Mouse (Mus musculus): Measurements from ENCODE around the gene Gm826. TPM values are rescaled to one million over a fixed set of nuclear protein-coding genes. Genes with fewer than 3 reads are reported as not detected.

Gene Gm826
- polyA plus RNA-seq, 1 experiment from 2014 or later, result not detected

DNA sequence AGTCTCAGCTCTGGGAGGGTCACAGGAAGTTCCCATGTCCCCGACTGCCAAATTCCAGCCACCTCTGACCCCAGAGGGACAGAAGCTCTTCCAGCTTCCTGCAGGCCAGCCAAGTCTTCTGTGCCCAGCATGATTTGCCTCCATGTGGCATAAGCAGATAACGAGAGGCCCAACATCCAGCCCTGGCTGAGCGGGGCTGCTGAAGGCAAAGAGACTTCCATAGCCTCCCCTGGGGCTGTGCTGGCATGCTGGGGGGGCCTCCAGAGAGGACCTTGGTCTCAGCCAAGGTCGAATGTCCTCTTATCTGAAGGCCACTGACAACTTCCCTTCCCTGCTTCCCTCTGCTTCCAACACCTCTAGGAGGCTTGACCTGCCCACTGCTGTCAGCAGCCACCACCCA lies 6.8 kb downstream of the Gm826 start:
- no peaks in the 10 kb centered on the region for H3K9me3 ChIP-seq
- H3K4me3 ChIP-seq, result no peak overlapping the region
- H3K4me2 ChIP-seq, result no peak overlapping the region
- WGBS, result 35% methylated on average over 4 of the region's 4 CpGs
- H3K4me1 ChIP-seq, result no peaks in the 10 kb centered on the region
- no peaks in the 10 kb centered on the region for H3K27me3 ChIP-seq
- no peak overlapping the region for H3K27ac ChIP-seq
- no peak overlapping the region for H3K9ac ChIP-seq
- H3K36me3 ChIP-seq, result no peaks in the 10 kb centered on the region
- ATAC-seq (ENCODE audit: insufficient number of reproducible peaks, insufficient read depth, low FRiP score, low TSS enrichment, low read depth), result no peak

DNA sequence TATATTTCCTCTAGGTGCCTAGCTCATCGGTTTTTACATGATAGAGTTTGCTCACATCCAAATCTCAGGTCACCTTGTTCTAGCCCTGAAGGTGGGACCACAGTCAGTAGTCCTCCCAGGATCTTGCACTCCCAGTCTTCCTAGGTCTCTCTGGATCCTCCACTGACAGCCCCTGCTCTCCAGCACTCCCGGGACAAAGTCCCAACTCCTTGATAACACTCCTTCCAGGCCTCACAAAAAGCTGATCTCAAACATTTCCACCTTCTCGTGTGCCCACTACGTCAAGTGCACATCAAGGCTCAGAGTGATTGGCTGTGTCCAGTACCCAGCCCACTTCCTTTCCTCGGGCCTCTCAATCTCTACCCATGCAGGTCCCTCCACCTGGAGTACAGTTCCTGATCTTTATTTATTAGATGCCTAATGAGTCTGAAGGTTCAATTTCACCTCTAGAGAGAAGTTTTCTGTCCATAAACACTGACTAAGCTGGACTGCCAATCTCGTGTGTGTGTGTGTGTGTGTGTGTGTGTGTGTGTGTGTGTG lies 8.8 kb downstream of the Gm826 start:
- H3K9me3 ChIP-seq, result no peaks in the 10 kb centered on the region
- H3K36me3 ChIP-seq, result no peaks in the 10 kb centered on the region
- no peak overlapping the region for H3K4me3 ChIP-seq
- 78% methylated on average over 6 of the region's 6 CpGs for WGBS
- no peaks in the 10 kb centered on the region for H3K4me1 ChIP-seq
- no peak for ATAC-seq (ENCODE audit: insufficient number of reproducible peaks, insufficient read depth, low FRiP score, low TSS enrichment, low read depth)
- H3K27ac ChIP-seq, result no peak overlapping the region
- no peak overlapping the region for H3K9ac ChIP-seq
- no peaks in the 10 kb centered on the region for H3K27me3 ChIP-seq
- no peak overlapping the region for H3K4me2 ChIP-seq

DNA sequence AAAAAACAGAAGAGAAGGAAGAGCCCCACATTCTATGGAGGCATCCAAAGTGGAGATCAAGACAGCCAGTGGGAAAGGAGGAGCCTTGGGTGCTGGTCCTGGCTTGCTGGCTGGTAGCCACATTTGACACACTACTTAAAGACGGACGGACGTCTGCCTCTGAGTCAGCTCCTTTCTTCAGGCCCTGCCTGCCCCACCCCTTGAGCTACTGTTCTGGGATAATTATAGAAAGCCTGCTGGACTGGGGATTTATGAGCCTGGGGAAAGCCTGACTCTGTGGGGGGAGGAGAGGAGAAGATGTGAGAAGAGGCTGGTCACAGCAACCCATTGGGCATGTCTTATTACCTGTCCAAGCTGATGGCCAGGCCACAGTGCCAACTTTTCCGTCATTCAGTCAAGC lies 12.1 kb downstream of the Gm826 start:
- 31% methylated on average over 4 of the region's 4 CpGs for WGBS
- H3K4me1 ChIP-seq, result no peaks in the 10 kb centered on the region
- H3K27me3 ChIP-seq, result no peaks in the 10 kb centered on the region
- no peaks in the 10 kb centered on the region for H3K9me3 ChIP-seq
- H3K27ac ChIP-seq, result no peak overlapping the region
- no peak overlapping the region for H3K4me2 ChIP-seq
- H3K9ac ChIP-seq, result no peak overlapping the region
- ATAC-seq (ENCODE audit: insufficient number of reproducible peaks, insufficient read depth, low FRiP score, low TSS enrichment, low read depth), result no peak
- H3K4me3 ChIP-seq, result no peak overlapping the region
- no peaks in the 10 kb centered on the region for H3K36me3 ChIP-seq

GRCm38 (mm10) chr2:160318255-160318654 lies 15.7 kb downstream of the Gm826 start:
- no peak overlapping the region for H3K4me3 ChIP-seq
- no peak overlapping the region for H3K27ac ChIP-seq
- H3K27me3 ChIP-seq, result 0 out of 2 replicates have a peak, but pooled peaks cover 5% of the 10 kb centered on the region
- H3K4me1 ChIP-seq, result peaks cover 3% of the 10 kb centered on the region; the same call in 1 of the 2 replicates
- H3K9ac ChIP-seq, result no peak overlapping the region
- no peak overlapping the region for H3K4me2 ChIP-seq
- H3K9me3 ChIP-seq, result no peaks in the 10 kb centered on the region
- WGBS, result 66% methylated on average over 4 of the region's 4 CpGs
- H3K36me3 ChIP-seq, result no peaks in the 10 kb centered on the region
- no peak for ATAC-seq (ENCODE audit: insufficient number of reproducible peaks, insufficient read depth, low FRiP score, low TSS enrichment, low read depth)

DNA sequence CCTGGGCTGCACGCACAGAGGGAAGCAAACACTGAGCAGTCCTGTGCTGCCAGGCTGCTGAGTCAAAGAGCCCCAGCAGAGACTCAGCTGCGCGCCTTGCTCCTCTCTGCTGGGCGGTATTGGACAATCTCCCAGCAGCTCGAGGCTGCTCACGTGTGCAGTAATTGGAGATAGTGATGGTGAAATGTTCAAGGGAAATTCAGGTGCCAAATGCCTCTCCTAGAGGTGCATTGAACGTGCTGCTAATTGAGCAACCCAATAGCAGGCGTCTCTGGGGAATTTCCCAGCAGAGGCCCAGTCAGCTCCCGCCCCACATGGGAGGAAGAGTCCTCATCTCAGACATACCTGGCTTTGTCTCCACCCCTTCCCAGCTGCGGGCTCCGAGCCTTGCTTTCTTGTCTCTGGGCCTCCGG lies 20.4 kb downstream of the Gm826 start:
- H3K9ac ChIP-seq, result no peak overlapping the region
- no peaks in the 10 kb centered on the region for H3K9me3 ChIP-seq
- 33% methylated on average over 12 of the region's 12 CpGs for WGBS
- no peaks in the 10 kb centered on the region for H3K36me3 ChIP-seq
- H3K4me3 ChIP-seq, result no peak overlapping the region
- 0 out of 2 replicates have a peak, but pooled peaks cover 6% of the 10 kb centered on the region for H3K27me3 ChIP-seq
- no peak overlapping the region for H3K4me2 ChIP-seq
- peak; percentile 79 for ATAC-seq (ENCODE audit: insufficient number of reproducible peaks, insufficient read depth, low FRiP score, low TSS enrichment, low read depth)
- H3K27ac ChIP-seq, result no peak overlapping the region
- H3K4me1 ChIP-seq, result peaks cover 3% of the 10 kb centered on the region; the same call in 1 of the 2 replicates

DNA sequence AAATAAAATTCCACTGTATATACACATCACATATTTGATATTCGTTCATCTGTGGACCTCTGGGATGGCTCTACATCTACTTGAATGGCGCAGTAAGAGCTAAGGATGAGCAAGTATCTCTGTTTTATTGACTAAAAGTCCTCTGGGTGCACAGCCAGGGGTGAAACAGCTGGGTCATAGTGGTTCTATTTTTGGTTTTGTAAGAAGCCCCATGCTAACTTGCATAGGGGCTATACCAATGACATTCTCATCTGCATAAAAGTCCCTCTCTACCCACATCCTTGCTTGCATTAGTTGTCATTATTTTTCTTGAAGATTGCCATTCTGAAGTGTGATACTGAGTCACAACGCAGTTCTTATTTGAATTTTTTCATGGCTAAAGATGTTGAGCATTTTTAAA lies 28.9 kb downstream of the Gm826 start:
- no peaks in the 10 kb centered on the region for H3K36me3 ChIP-seq
- H3K4me1 ChIP-seq, result no peaks in the 10 kb centered on the region
- no peak for ATAC-seq (ENCODE audit: insufficient number of reproducible peaks, insufficient read depth, low FRiP score, low TSS enrichment, low read depth)
- 84% methylated on average over 3 of the region's 3 CpGs for WGBS
- no peaks in the 10 kb centered on the region for H3K27me3 ChIP-seq
- H3K9me3 ChIP-seq, result no peaks in the 10 kb centered on the region
- H3K4me2 ChIP-seq, result no peak overlapping the region
- no peak overlapping the region for H3K9ac ChIP-seq
- H3K27ac ChIP-seq, result no peak overlapping the region
- no peak overlapping the region for H3K4me3 ChIP-seq

- ATAC-seq (ENCODE audit: insufficient number of reproducible peaks, insufficient read depth, low FRiP score, low TSS enrichment, low read depth), result no peak
- Histone ChIP-seq H3K27me3 (no peaks in the 10 kb centered on the region), H3K27ac (no peak overlapping the region), H3K4me2 (no peak overlapping the region), H3K36me3 (no peaks in the 10 kb centered on the region), H3K4me3 (no peak overlapping the region), H3K9ac (no peak overlapping the region), H3K9me3 (no peaks in the 10 kb centered on the region), H3K4me1 (no peaks in the 10 kb centered on the region)
- WGBS, result 80% methylated on average over 2 of the region's 2 CpGs
Observed at GRCm38 (mm10) chr2:160303992-160304391, 30.0 kb downstream of the Gm826 start.

DNA sequence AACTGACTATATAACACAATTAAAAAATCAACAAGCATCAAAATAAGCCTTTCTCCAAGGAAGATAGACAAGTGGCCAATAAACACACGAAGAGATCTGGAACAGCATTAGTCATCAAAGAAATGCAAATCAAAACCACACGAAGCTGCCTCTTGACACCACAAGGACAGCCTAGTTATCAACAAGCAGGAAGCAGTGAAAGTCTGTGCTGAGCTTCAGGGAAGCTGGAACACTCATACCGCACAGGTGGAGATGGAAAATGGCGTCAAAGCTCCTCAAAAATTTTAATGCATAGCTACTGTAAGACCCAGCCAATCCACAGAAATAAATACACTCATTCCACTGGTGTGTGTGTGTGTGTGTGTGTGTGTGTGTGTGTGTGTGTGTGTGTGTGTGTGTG lies 31.9 kb downstream of the Gm826 start:
- ATAC-seq (ENCODE audit: insufficient number of reproducible peaks, insufficient read depth, low FRiP score, low TSS enrichment, low read depth), result no peak
- Histone ChIP-seq H3K36me3 (no peaks in the 10 kb centered on the region), H3K9me3 (no peaks in the 10 kb centered on the region), H3K27ac (no peak overlapping the region), H3K4me1 (no peaks in the 10 kb centered on the region), H3K4me3 (no peak overlapping the region), H3K27me3 (no peaks in the 10 kb centered on the region), H3K4me2 (no peak overlapping the region), H3K9ac (no peak overlapping the region)
- whole genome bisulfite sequencing, result 62% methylated on average over 4 of the region's 4 CpGs

DNA sequence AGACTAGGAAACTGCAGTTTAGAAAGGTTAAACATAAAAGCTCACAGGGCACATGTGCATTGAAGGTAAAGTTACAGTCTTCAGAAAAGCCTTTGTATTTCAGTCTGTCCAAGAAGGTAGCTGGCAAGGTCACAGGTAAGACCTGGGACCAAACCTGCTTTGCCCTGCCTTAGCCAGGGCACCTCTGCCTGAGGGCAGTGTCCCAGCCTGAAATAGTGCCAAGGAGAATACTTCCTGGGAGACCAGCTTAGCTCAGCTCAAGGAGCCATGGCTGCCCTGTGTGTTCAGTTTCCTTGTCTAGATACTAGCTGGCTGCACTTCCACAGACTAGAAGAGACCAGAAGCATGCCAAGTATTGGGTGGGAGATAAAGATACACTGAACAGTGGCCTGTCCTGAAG lies 35.4 kb downstream of the Gm826 start:
- Histone ChIP-seq H3K4me1 (no peaks in the 10 kb centered on the region), H3K27me3 (no peaks in the 10 kb centered on the region), H3K36me3 (no peaks in the 10 kb centered on the region), H3K9ac (no peak overlapping the region), H3K4me2 (no peak overlapping the region), H3K27ac (no peak overlapping the region), H3K9me3 (no peaks in the 10 kb centered on the region), H3K4me3 (no peak overlapping the region)
- ATAC-seq (ENCODE audit: insufficient number of reproducible peaks, insufficient read depth, low FRiP score, low TSS enrichment, low read depth), result no peak

- no peak overlapping the region for H3K27ac ChIP-seq
- no peak overlapping the region for H3K4me2 ChIP-seq
- no peaks in the 10 kb centered on the region for H3K36me3 ChIP-seq
- 63% methylated on average over 10 of the region's 10 CpGs for WGBS
- H3K4me3 ChIP-seq, result no peak overlapping the region
- H3K27me3 ChIP-seq, result no peaks in the 10 kb centered on the region
- H3K9me3 ChIP-seq, result no peaks in the 10 kb centered on the region
- H3K9ac ChIP-seq, result no peak overlapping the region
- no peak for ATAC-seq (ENCODE audit: insufficient number of reproducible peaks, insufficient read depth, low FRiP score, low TSS enrichment, low read depth)
- no peaks in the 10 kb centered on the region for H3K4me1 ChIP-seq
Observed at GRCm38 (mm10) chr2:160288538-160289151, 45.3 kb downstream of the Gm826 start.

DNA sequence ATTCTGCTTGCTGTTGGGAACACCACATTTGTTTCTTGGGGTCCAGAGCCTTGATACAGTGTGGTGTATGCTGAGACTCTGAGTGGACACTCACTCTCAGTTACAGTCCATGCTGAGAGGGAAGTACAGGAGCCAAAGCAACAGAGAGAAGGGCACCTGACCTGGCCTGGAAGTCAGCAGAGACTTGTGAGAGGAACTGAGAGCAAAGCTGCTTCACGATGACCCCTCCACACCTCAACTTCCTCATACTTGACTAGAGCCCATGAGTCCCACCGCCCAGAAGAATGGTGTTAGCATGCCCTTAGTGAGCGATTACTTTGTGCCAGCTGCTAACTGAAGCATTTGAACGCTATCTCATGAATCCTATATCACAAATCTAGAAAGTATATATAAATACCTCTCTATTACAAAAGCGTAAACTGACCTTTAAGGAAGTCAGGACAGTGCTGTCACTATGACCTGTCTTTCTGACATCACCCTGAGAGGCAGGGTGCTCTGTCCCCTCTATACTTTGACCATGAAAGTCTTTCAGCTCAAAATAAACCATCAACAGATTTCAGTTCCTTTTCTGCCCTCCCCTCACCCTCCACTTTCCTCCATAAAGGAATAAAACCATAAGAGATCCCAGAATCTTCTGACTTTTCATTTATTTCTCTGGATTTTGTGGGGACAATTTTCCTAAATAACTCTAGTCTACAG lies 57.9 kb downstream of the Gm826 start:
- no peak overlapping the region for H3K27ac ChIP-seq
- peaks cover 3% of the 10 kb centered on the region; the same call in 1 of the 2 replicates for H3K27me3 ChIP-seq
- no peak overlapping the region for H3K9ac ChIP-seq
- H3K9me3 ChIP-seq, result no peaks in the 10 kb centered on the region
- H3K4me2 ChIP-seq, result no peak overlapping the region
- H3K4me1 ChIP-seq, result no peaks in the 10 kb centered on the region
- H3K4me3 ChIP-seq, result no peak overlapping the region
- 83% methylated on average over 5 of the region's 5 CpGs for WGBS
- no peaks in the 10 kb centered on the region for H3K36me3 ChIP-seq
- no peak for ATAC-seq (ENCODE audit: insufficient number of reproducible peaks, insufficient read depth, low FRiP score, low TSS enrichment, low read depth)

- WGBS, result 87% methylated on average over 11 of the region's 11 CpGs
- Histone ChIP-seq H3K27me3 (0 out of 2 replicates have a peak, but pooled peaks cover 2% of the 10 kb centered on the region), H3K9ac (no peak overlapping the region), H3K27ac (no peak overlapping the region), H3K36me3 (no peaks in the 10 kb centered on the region), H3K4me1 (no peaks in the 10 kb centered on the region), H3K4me3 (no peak overlapping the region), H3K4me2 (no peak overlapping the region), H3K9me3 (no peaks in the 10 kb centered on the region)
- no peak for ATAC-seq (ENCODE audit: insufficient number of reproducible peaks, insufficient read depth, low FRiP score, low TSS enrichment, low read depth)
Observed at GRCm38 (mm10) chr2:160267828-160268453, 66.0 kb downstream of the Gm826 start.

Measured in embryonic facial prominence, embryonic 13.5 days (tissue).